Comparison of ENCODE assay signal across 13 mouse cellular contexts in genomic region chr11:29879641-29880040, GRCm38 (mm10).
"Had no signal": no experiment of that assay in that cellular context is flagged by ENCODE, and none has a peak within 500 bp of the region (broad histone marks: within the 10 kb centered on the region; RNA-seq: fewer than 3 reads in every experiment).

No protein-coding gene starts in this region.

- H3K4me1 ChIP-seq: limb, embryonic 15.5 days; liver, embryonic 12.5 days; lung, embryonic 15.5 days; neural tube, embryonic 13.5 days had no signal

- H3K27me3 ChIP-seq: limb, embryonic 15.5 days; liver, embryonic 12.5 days; lung, embryonic 15.5 days; neural tube, embryonic 13.5 days had no signal

- H3K4me2 ChIP-seq: limb, embryonic 15.5 days; liver, embryonic 12.5 days; lung, embryonic 15.5 days; midbrain, embryonic 12.5 days; neural tube, embryonic 13.5 days had no signal

- H3K36me3 ChIP-seq: limb, embryonic 15.5 days; liver, embryonic 12.5 days; lung, embryonic 15.5 days; midbrain, embryonic 12.5 days; neural tube, embryonic 13.5 days had no signal

- H3K9ac ChIP-seq: limb, embryonic 15.5 days; liver, embryonic 12.5 days; lung, embryonic 15.5 days; midbrain, embryonic 12.5 days; neural tube, embryonic 13.5 days had no signal

- H3K4me3 ChIP-seq: limb, embryonic 15.5 days; liver, embryonic 12.5 days; lung, embryonic 15.5 days; midbrain, embryonic 12.5 days; neural tube, embryonic 13.5 days had no signal

- H3K27ac ChIP-seq: kidney, postnatal 0 days; limb, embryonic 15.5 days; liver, embryonic 12.5 days; lung, embryonic 15.5 days; midbrain, embryonic 12.5 days; neural tube, embryonic 13.5 days had no signal

- ATAC-seq: intestine, postnatal 0 days; liver, embryonic 12.5 days; midbrain, embryonic 16.5 days had no signal

- DNase-seq: kidney, adult 8-10 months; kidney, postnatal 36 days; lung, postnatal 14 days; thymus, adult 18-20 months; thymus, postnatal 14 days had no signal

- H3K9me3 ChIP-seq: limb, embryonic 15.5 days; liver, embryonic 12.5 days; lung, embryonic 15.5 days; midbrain, embryonic 12.5 days; neural tube, embryonic 13.5 days had no signal
